Mouse (Mus musculus): ENCODE data around the gene Ggt5. TPM values are rescaled to one million over a fixed set of nuclear protein-coding genes. Genes with fewer than 3 reads are reported as not detected.

Gene Ggt5
- polyA plus RNA-seq, 1 experiment from 2014 or later = 0.77 TPM

DNA sequence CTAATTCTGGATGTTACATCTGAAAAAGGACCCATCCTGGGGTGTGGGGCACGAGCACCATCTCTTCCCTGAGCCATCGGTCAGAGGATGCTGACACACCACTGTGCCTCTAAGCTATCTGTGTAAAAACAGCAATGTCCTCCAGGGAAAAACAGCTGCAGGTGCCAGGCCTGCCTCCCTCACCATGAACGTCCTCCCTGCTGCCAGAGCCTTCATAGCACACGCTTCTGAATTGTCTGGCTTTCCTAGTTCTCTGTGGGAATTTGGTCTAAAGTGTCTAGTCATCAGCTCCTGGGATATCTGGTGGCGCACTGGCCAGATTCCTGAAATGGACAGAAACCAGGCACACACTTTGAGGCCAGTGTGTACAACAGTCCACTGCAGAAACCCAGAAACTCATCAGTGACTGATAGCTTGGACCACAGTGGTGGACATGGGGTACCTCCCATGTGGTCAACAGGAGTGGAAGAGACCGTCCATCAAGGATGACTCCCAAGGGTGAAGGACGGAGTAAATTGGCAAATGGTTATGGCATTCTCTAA lies 11.1 kb downstream of the Ggt5 start:
- WGBS = 88% methylated on average over 7 of the region's 7 CpGs
- Histone ChIP-seq H3K27ac (replicated peaks) (no peak overlapping the region), H3K4me1 (no peaks in the 10 kb centered on the region), H3K36me3 (replicated peaks) (no peaks in the 10 kb centered on the region), H3K4me3 (no peak overlapping the region), H3K27me3 (replicated peaks; ENCODE audit: low read depth, poor library complexity, severe bottlenecking) (no peaks in the 10 kb centered on the region), H3K9me3 (peaks cover 13% of the 10 kb centered on the region)
- no peak for DNase-seq (ENCODE audit: low spot score)

- Histone ChIP-seq H3K4me3 (no peak overlapping the region), H3K36me3 (replicated peaks) (no peaks in the 10 kb centered on the region), H3K9me3 (no peaks in the 10 kb centered on the region), H3K4me1 (no peaks in the 10 kb centered on the region), H3K27me3 (replicated peaks; ENCODE audit: low read depth, poor library complexity, severe bottlenecking) (no peaks in the 10 kb centered on the region), H3K27ac (replicated peaks) (no peak overlapping the region)
- 44% methylated on average over 11 of the region's 11 CpGs for WGBS
- no peak for DNase-seq (ENCODE audit: low spot score)
These were observed 16.2 kb downstream of the Ggt5 start for GRCm38 (mm10) chr10:75605162-75605846.

GRCm38 (mm10) chr10:75607253-75607652 lies 18.1 kb downstream of the Ggt5 start:
- H3K27me3 ChIP-seq (replicated peaks; ENCODE audit: low read depth, poor library complexity, severe bottlenecking) = no peaks in the 10 kb centered on the region
- H3K27ac ChIP-seq (replicated peaks) = no peak overlapping the region
- no peaks in the 10 kb centered on the region for H3K36me3 ChIP-seq (replicated peaks)
- WGBS = 85% methylated on average over 4 of the region's 4 CpGs
- DNase-seq (ENCODE audit: low spot score) = no peak
- no peaks in the 10 kb centered on the region for H3K9me3 ChIP-seq
- H3K4me3 ChIP-seq = no peak overlapping the region
- no peaks in the 10 kb centered on the region for H3K4me1 ChIP-seq

GRCm38 (mm10) chr10:75608975-75609374 lies 19.8 kb downstream of the Ggt5 start:
- no peaks in the 10 kb centered on the region for H3K4me1 ChIP-seq
- H3K36me3 ChIP-seq (replicated peaks) = no peaks in the 10 kb centered on the region
- H3K27ac ChIP-seq (replicated peaks) = no peak overlapping the region
- no peaks in the 10 kb centered on the region for H3K9me3 ChIP-seq
- no peak overlapping the region for H3K4me3 ChIP-seq
- WGBS = 90% methylated on average over 11 of the region's 11 CpGs
- no peak for DNase-seq (ENCODE audit: low spot score)
- H3K27me3 ChIP-seq (replicated peaks; ENCODE audit: low read depth, poor library complexity, severe bottlenecking) = no peaks in the 10 kb centered on the region

DNA sequence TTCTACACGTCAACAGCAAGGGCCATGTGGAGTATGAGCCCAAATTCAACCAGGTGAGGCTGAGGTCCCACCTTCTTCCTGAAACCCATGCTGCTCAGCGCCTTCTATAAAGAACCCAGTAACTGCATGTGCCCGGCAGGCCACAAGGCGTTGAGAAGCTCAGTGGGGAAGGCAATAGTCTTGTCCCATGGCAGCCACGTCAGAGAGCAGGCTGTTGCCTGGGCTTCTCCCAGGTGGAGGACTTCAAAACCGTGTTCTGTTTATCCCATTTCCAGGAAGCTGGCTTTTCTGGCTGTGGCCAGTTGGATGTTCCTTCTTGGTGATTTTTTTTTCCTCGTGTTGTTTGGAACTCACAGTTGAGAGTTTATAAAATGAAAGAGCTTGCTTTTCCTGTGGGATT lies 21.3 kb downstream of the Ggt5 start:
- DNase-seq (ENCODE audit: low spot score) = no peak
- WGBS = 59% methylated on average over 7 of the region's 7 CpGs
- H3K36me3 ChIP-seq (replicated peaks) = no peaks in the 10 kb centered on the region
- H3K27ac ChIP-seq (replicated peaks) = no peak overlapping the region
- H3K4me1 ChIP-seq = no peaks in the 10 kb centered on the region
- H3K27me3 ChIP-seq (replicated peaks; ENCODE audit: low read depth, poor library complexity, severe bottlenecking) = no peaks in the 10 kb centered on the region
- no peaks in the 10 kb centered on the region for H3K9me3 ChIP-seq
- no peak overlapping the region for H3K4me3 ChIP-seq

GRCm38 (mm10) chr10:75616044-75616443 lies 26.9 kb downstream of the Ggt5 start:
- no peaks in the 10 kb centered on the region for H3K4me1 ChIP-seq
- 93% methylated on average over 4 of the region's 4 CpGs for WGBS
- no peaks in the 10 kb centered on the region for H3K36me3 ChIP-seq (replicated peaks)
- no peaks in the 10 kb centered on the region for H3K27me3 ChIP-seq (replicated peaks; ENCODE audit: low read depth, poor library complexity, severe bottlenecking)
- no peak overlapping the region for H3K4me3 ChIP-seq
- DNase-seq (ENCODE audit: low spot score) = no peak
- H3K9me3 ChIP-seq = no peaks in the 10 kb centered on the region
- no peak overlapping the region for H3K27ac ChIP-seq (replicated peaks)

- H3K27me3 ChIP-seq (replicated peaks; ENCODE audit: low read depth, poor library complexity, severe bottlenecking) = no peaks in the 10 kb centered on the region
- DNase-seq (ENCODE audit: low spot score) = no peak
- WGBS = 51% methylated on average over 3 of the region's 3 CpGs
- H3K4me3 ChIP-seq = no peak overlapping the region
- H3K36me3 ChIP-seq (replicated peaks) = no peaks in the 10 kb centered on the region
- H3K27ac ChIP-seq (replicated peaks) = no peak overlapping the region
- no peaks in the 10 kb centered on the region for H3K4me1 ChIP-seq
- peaks cover 2% of the 10 kb centered on the region; the same call in 1 of the 2 replicates for H3K9me3 ChIP-seq
These were observed 31.7 kb downstream of the Ggt5 start for GRCm38 (mm10) chr10:75620818-75621217.

DNA sequence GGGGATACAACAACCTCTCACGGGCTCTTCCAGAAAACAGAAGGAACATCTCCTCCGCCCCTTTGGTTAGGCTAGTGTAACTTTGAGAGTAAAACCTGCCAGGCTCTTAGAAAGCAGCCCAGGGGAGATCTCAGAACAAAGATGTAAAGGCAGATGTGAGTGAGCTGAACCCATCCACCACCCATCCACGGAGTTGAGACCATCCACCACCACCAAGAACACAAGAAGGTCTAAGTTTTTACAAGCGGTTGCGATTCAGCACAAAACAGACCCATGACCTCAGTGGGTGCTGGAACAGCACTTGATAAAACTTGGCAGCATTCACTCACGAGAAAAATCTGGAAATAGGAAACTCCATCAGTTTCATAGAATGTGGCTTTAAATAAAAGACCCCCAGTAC lies 36.8 kb downstream of the Ggt5 start:
- H3K4me3 ChIP-seq = no peak overlapping the region
- 68% methylated on average over 6 of the region's 6 CpGs for WGBS
- DNase-seq (ENCODE audit: low spot score) = no peak

DNA sequence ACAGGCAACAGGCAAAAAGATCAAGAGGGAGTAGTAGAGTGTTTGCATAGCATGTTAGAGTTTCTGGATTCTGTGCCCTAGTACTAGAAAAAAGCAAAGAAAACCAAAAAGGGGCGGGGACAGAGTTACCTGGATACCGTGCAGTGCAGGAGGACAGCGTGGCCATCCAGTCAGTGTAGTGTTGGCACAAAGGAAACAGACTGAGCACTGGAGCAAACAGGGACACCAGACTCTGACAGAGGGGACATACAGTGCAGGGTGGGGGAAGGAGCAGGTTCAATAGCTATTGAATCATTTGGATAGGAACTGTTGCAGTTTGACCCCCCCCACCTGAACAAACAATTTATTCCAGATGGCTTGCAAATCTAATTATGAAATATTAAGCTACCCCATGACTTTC lies 37.9 kb downstream of the Ggt5 start:
- Histone ChIP-seq H3K27ac (replicated peaks) (no peak overlapping the region), H3K4me1 (peaks cover 10% of the 10 kb centered on the region), H3K27me3 (replicated peaks; ENCODE audit: low read depth, poor library complexity, severe bottlenecking) (no peaks in the 10 kb centered on the region), H3K9me3 (peaks cover 2% of the 10 kb centered on the region; the same call in 1 of the 2 replicates), H3K4me3 (no peak overlapping the region), H3K36me3 (replicated peaks) (no peaks in the 10 kb centered on the region)
- DNase-seq (ENCODE audit: low spot score) = no peak
- WGBS = 69% methylated on average over 3 of the region's 3 CpGs

More for the DNA sequence above, 36.8 kb downstream of the Ggt5 start:
- 0 out of 2 replicates have a peak, but pooled peaks cover 3% of the 10 kb centered on the region for H3K4me1 ChIP-seq
- peaks cover 2% of the 10 kb centered on the region; the same call in 1 of the 2 replicates for H3K9me3 ChIP-seq
- H3K27me3 ChIP-seq (replicated peaks; ENCODE audit: low read depth, poor library complexity, severe bottlenecking) = no peaks in the 10 kb centered on the region
- no peak overlapping the region for H3K27ac ChIP-seq (replicated peaks)
- H3K36me3 ChIP-seq (replicated peaks) = no peaks in the 10 kb centered on the region

DNA sequence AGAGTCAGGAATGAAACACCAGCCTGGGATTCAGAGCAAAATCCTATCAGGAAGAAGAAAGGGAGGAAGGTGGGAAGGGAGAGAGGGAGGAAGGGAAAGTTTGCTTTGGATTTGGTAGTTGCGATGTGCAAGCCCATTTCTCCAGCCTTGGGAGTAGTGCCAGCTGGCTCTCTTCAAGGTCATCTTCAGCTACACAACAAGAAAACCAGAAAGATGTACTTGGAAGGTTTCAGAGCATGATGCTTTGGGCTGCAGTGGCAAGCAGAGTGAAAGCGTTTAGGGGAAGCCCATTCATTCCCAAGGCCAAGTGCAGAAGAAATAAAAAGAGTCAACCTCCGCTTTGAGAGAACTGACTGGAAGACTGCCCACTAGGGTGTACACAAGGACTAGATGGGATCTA lies 38.4 kb downstream of the Ggt5 start:
- Histone ChIP-seq H3K9me3 (no peaks in the 10 kb centered on the region), H3K4me1 (peaks cover 13% of the 10 kb centered on the region), H3K27me3 (replicated peaks; ENCODE audit: low read depth, poor library complexity, severe bottlenecking) (no peaks in the 10 kb centered on the region), H3K27ac (replicated peaks) (no peak overlapping the region), H3K36me3 (replicated peaks) (no peaks in the 10 kb centered on the region), H3K4me3 (no peak overlapping the region)
- no peak for DNase-seq (ENCODE audit: low spot score)
- 83% methylated on average over 3 of the region's 3 CpGs for WGBS

- no peaks in the 10 kb centered on the region for H3K27me3 ChIP-seq (replicated peaks; ENCODE audit: low read depth, poor library complexity, severe bottlenecking)
- DNase-seq (ENCODE audit: low spot score) = peak; percentile 40
- no peaks in the 10 kb centered on the region for H3K9me3 ChIP-seq
- WGBS = 52% methylated on average over 5 of the region's 5 CpGs
- H3K4me3 ChIP-seq = no peak overlapping the region
- peaks cover 21% of the 10 kb centered on the region for H3K4me1 ChIP-seq
- no peak overlapping the region for H3K27ac ChIP-seq (replicated peaks)
- no peaks in the 10 kb centered on the region for H3K36me3 ChIP-seq (replicated peaks)
These were observed 43.5 kb downstream of the Ggt5 start for GRCm38 (mm10) chr10:75632633-75633032.

GRCm38 (mm10) chr10:75633048-75633447 lies 43.9 kb downstream of the Ggt5 start:
- no peaks in the 10 kb centered on the region for H3K9me3 ChIP-seq
- H3K4me3 ChIP-seq = no peak overlapping the region
- DNase-seq (ENCODE audit: low spot score) = no peak
- WGBS = 87% methylated on average over 5 of the region's 5 CpGs
- H3K36me3 ChIP-seq (replicated peaks) = no peaks in the 10 kb centered on the region
- H3K27ac ChIP-seq (replicated peaks) = no peak overlapping the region
- peaks cover 21% of the 10 kb centered on the region for H3K4me1 ChIP-seq
- no peaks in the 10 kb centered on the region for H3K27me3 ChIP-seq (replicated peaks; ENCODE audit: low read depth, poor library complexity, severe bottlenecking)

DNA sequence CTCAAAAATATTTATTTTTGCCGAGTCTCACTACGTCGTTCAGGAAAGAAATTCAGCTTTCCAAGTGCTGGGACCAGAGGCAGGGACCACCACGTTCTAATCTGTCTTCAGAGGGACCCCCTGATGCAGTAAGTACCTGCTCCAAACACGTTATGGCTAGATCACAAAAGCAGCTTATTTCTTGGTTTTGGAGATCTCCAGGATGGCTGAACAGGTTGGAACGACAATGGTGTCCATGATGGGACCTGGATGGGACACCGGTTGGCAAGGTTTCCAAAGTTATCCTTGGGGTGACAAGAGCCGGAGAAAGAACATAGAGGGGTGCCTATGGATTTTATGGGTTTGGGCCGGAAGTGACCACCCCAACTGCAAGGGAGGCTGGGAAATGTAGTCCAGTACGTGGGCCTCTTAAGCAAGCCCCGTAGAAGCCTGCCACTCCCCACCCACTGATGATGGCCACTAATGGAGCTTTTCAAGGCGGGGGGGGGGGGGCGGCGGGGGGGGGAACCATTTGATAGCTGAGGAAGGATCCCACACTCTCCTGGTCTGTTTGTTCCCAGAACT lies 44.5 kb downstream of the Ggt5 start:
- Histone ChIP-seq H3K27me3 (replicated peaks; ENCODE audit: low read depth, poor library complexity, severe bottlenecking) (no peaks in the 10 kb centered on the region), H3K27ac (replicated peaks) (no peak overlapping the region), H3K4me3 (no peak overlapping the region), H3K4me1 (peaks cover 23% of the 10 kb centered on the region), H3K9me3 (no peaks in the 10 kb centered on the region), H3K36me3 (replicated peaks) (no peaks in the 10 kb centered on the region)
- 75% methylated on average over 14 of the region's 14 CpGs for WGBS
- DNase-seq (ENCODE audit: low spot score) = no peak
